Mouse (Mus musculus) midbrain, embryonic 16.5 days (tissue): ENCODE results near the gene Aldh16a1. TPM values are rescaled to one million over a fixed set of nuclear protein-coding genes. Genes with fewer than 3 reads are reported as not detected.
"Not testable (repeated sequence)": the region's sequence is repeated elsewhere in the genome, so short reads cannot be mapped to it uniquely, and the experiment has no call there.

ENCODE experiments used
- ATAC-seq: fragments of 200-750 bp; cut with Nextera tagmentation; 2 replicates; pipeline ENCODE4 v1.8.0; 2017; ENCODE audit warnings: moderate TSS enrichment
- H3K27ac ChIP-seq: fragments of 300-500 bp; sonication (generic); 2 replicates; pipeline ENCODE4 v1.5.1; 2014; ENCODE audit warnings: mild to moderate bottlenecking, low read length, mixed read lengths
- H3K27me3 ChIP-seq: fragments of 300-500 bp; sonication (generic); 2 replicates; pipeline ENCODE4 v1.6.1; 2014; ENCODE audit warnings: low read depth, low read length, mixed read lengths; ENCODE audit not compliant: control insufficient read depth, insufficient read depth
- H3K36me3 ChIP-seq: fragments of 300-500 bp; sonication (generic); 2 replicates; pipeline ENCODE4 v1.6.1; 2014; ENCODE audit warnings: mild to moderate bottlenecking, low read length, moderate library complexity, mixed read lengths; ENCODE audit not compliant: control insufficient read depth, insufficient read depth
- H3K4me1 ChIP-seq: fragments of 300-500 bp; sonication (generic); 2 replicates; pipeline ENCODE4 v1.6.1; 2014; ENCODE audit warnings: mild to moderate bottlenecking, low read length, mixed read lengths; ENCODE audit not compliant: control insufficient read depth, insufficient read depth
- H3K4me2 ChIP-seq: fragments of 300-500 bp; sonication (generic); 2 replicates; pipeline ENCODE4 v1.6.1; 2014; ENCODE audit warnings: mild to moderate bottlenecking, low read length, mixed read lengths
- H3K4me3 ChIP-seq: fragments of 300-500 bp; sonication (generic); 2 replicates; pipeline ENCODE4 v1.5.1; 2014; ENCODE audit warnings: low read depth, mild to moderate bottlenecking, low read length, moderate library complexity, mixed read lengths
- H3K9ac ChIP-seq: fragments of 300-500 bp; sonication (generic); 2 replicates; pipeline ENCODE4 v1.6.1; 2014; ENCODE audit warnings: low read depth, low read length, mixed read lengths
- H3K9me3 ChIP-seq: fragments of 300-500 bp; sonication (generic); replicated peaks from 2 replicates; pipeline ENCODE4 v1.6.1; 2014; ENCODE audit warnings: mild to moderate bottlenecking, low read length, mixed read lengths; ENCODE audit not compliant: control insufficient read depth, poor library complexity, severe bottlenecking
- WGBS: fragments of 180-500 bp; shearing (Covaris S2); extraction: QIAGEN DNeasy Blood & Tissue Kit; methylation state at CpG from one replicate; pipeline ENCODE4 v1.1.7; 2014; 5-methylcytosine and 5-hydroxymethylcytosine counted together
- polyA plus RNA-seq: library from polyadenylated mRNA; unstranded; fragments of >200 nt; fragmentation: Nextera tagmentation; extraction: Ambion mirVana; gene quantifications from 2 replicates; pipeline ENCODE4 v1.2.1, GENCODE M21; 2015

The Aldh16a1 gene
- polyA plus RNA-seq, 1 experiment from 2014 or later, result 13.7 TPM

GRCm38 (mm10) chr7:45154993-45155514, 670 bp upstream of the Aldh16a1 start:
- Histone ChIP-seq H3K9ac (peak overlapping the region; percentile 33; the same call in 1 of the 2 replicates), H3K4me1 (peaks cover 13% of the 10 kb centered on the region), H3K27ac (peak overlapping the region; percentile 97), H3K9me3 (no peaks in the 10 kb centered on the region), H3K4me3 (peak overlapping the region; percentile 70), H3K27me3 (no peaks in the 10 kb centered on the region), H3K36me3 (peaks cover 9% of the 10 kb centered on the region), H3K4me2 (peak overlapping the region; percentile 57)
- WGBS, result 78% methylated on average over 12 of the region's 12 CpGs
- 0 out of 2 replicates have a peak, but pooled peaks have one; percentile 9 for ATAC-seq

GRCm38 (mm10) chr7:45153586-45153985, 798 bp downstream of the Aldh16a1 start:
- Histone ChIP-seq H3K4me2 (peak overlapping the region; percentile 66), H3K36me3 (peaks cover 5% of the 10 kb centered on the region), H3K4me3 (peak overlapping the region; percentile 70), H3K9ac (peak overlapping the region; percentile 90), H3K9me3 (no peaks in the 10 kb centered on the region), H3K27me3 (no peaks in the 10 kb centered on the region), H3K27ac (peak overlapping the region; percentile 97), H3K4me1 (peaks cover 13% of the 10 kb centered on the region)
- WGBS, result 2% methylated on average over 5 of the region's 5 CpGs
- ATAC-seq, result peak; percentile 19; the same call in 1 of the 2 replicates

GRCm38 (mm10) chr7:45153052-45153451, 1.3 kb downstream of the Aldh16a1 start:
- not testable (repeated sequence) for H3K9ac ChIP-seq, H3K36me3 ChIP-seq, H3K27ac ChIP-seq, H3K4me3 ChIP-seq, H3K4me2 ChIP-seq, ATAC-seq, H3K27me3 ChIP-seq, H3K9me3 ChIP-seq
- H3K4me1 ChIP-seq, result peaks cover 13% of the 10 kb centered on the region
- 93% methylated on average over 2 of the region's 2 CpGs for WGBS

- Histone ChIP-seq H3K4me1 (peaks cover 13% of the 10 kb centered on the region), H3K9me3 (no peaks in the 10 kb centered on the region), H3K27me3 (no peaks in the 10 kb centered on the region), H3K4me3 (no peak overlapping the region), H3K9ac (no peak overlapping the region), H3K36me3 (no peaks in the 10 kb centered on the region), H3K27ac (no peak overlapping the region), H3K4me2 (no peak overlapping the region)
- ATAC-seq, result no peak
- WGBS, result 72% methylated on average over 11 of the region's 11 CpGs
Observed at GRCm38 (mm10) chr7:45151303-45151702, 3.1 kb downstream of the Aldh16a1 start.

GRCm38 (mm10) chr7:45150321-45150720, 4.1 kb downstream of the Aldh16a1 start:
- H3K9me3 ChIP-seq, result no peaks in the 10 kb centered on the region
- H3K27me3 ChIP-seq, result no peaks in the 10 kb centered on the region
- no peak overlapping the region for H3K4me3 ChIP-seq
- peaks cover 11% of the 10 kb centered on the region for H3K4me1 ChIP-seq
- WGBS, result 64% methylated on average over 4 of the region's 4 CpGs
- H3K36me3 ChIP-seq, result 0 out of 2 replicates have a peak, but pooled peaks cover 2% of the 10 kb centered on the region
- ATAC-seq, result no peak
- H3K4me2 ChIP-seq, result no peak overlapping the region
- 0 out of 2 replicates have a peak overlapping the region, but pooled peaks have one; percentile 7 for H3K9ac ChIP-seq
- H3K27ac ChIP-seq, result no peak overlapping the region

- Histone ChIP-seq H3K27ac (no peak overlapping the region), H3K4me2 (no peak overlapping the region), H3K27me3 (no peaks in the 10 kb centered on the region), H3K9ac (no peak overlapping the region), H3K36me3 (0 out of 2 replicates have a peak, but pooled peaks cover 2% of the 10 kb centered on the region), H3K4me1 (peaks cover 6% of the 10 kb centered on the region), H3K9me3 (no peaks in the 10 kb centered on the region), H3K4me3 (no peak overlapping the region)
- 26% methylated on average over 6 of the region's 6 CpGs for WGBS
- ATAC-seq, result no peak
Observed at GRCm38 (mm10) chr7:45149545-45149944, 4.8 kb downstream of the Aldh16a1 start.

- Histone ChIP-seq H3K9ac (no peak overlapping the region), H3K4me1 (peaks cover 5% of the 10 kb centered on the region), H3K4me3 (no peak overlapping the region), H3K4me2 (no peak overlapping the region), H3K36me3 (peaks cover 5% of the 10 kb centered on the region; the same call in 1 of the 2 replicates), H3K27me3 (no peaks in the 10 kb centered on the region), H3K27ac (no peak overlapping the region), H3K9me3 (no peaks in the 10 kb centered on the region)
- 69% methylated on average over 4 of the region's 4 CpGs for WGBS
- no peak for ATAC-seq
Observed at GRCm38 (mm10) chr7:45148534-45149098, 5.8 kb downstream of the Aldh16a1 start.

GRCm38 (mm10) chr7:45147899-45148298, 6.5 kb downstream of the Aldh16a1 start:
- no peak for ATAC-seq
- H3K9me3 ChIP-seq, result no peaks in the 10 kb centered on the region
- no peak overlapping the region for H3K9ac ChIP-seq
- H3K27me3 ChIP-seq, result no peaks in the 10 kb centered on the region
- H3K36me3 ChIP-seq, result peaks cover 5% of the 10 kb centered on the region; the same call in 1 of the 2 replicates
- 91% methylated on average over 11 of the region's 11 CpGs for WGBS
- no peak overlapping the region for H3K4me3 ChIP-seq
- no peak overlapping the region for H3K27ac ChIP-seq
- no peak overlapping the region for H3K4me2 ChIP-seq
- H3K4me1 ChIP-seq, result no peaks in the 10 kb centered on the region

GRCm38 (mm10) chr7:45147267-45147666, 7.1 kb downstream of the Aldh16a1 start:
- no peaks in the 10 kb centered on the region for H3K9me3 ChIP-seq
- no peaks in the 10 kb centered on the region for H3K4me1 ChIP-seq
- no peak for ATAC-seq
- no peak overlapping the region for H3K4me2 ChIP-seq
- 95% methylated on average over 11 of the region's 11 CpGs for WGBS
- peak overlapping the region; percentile 17; the same call in 1 of the 2 replicates for H3K9ac ChIP-seq
- H3K36me3 ChIP-seq, result peaks cover 8% of the 10 kb centered on the region; the same call in 1 of the 2 replicates
- no peaks in the 10 kb centered on the region for H3K27me3 ChIP-seq
- no peak overlapping the region for H3K27ac ChIP-seq
- H3K4me3 ChIP-seq, result no peak overlapping the region
